Mouse (Mus musculus) C2C12 (cell line): ENCODE measurements at regions not wholly inside any gene's neighbourhood (a gene's known extent, or its start where the extent isn't known, plus 50 kb on each side); places are given as distances from the start of the nearest gene placed in this dataset.

ENCODE experiments used
- CEBPB ChIP-seq: IDR thresholded peaks from one replicate; pipeline ENCODE4 v1.6.1; 2011; ENCODE audit warnings: low read depth, mild to moderate bottlenecking, control low read depth, moderate library complexity
- CTCF ChIP-seq: IDR thresholded peaks from one replicate; pipeline ENCODE4 v1.5.1; 2011; ENCODE audit not compliant: control insufficient read depth, insufficient read depth, insufficient read length

DNA sequence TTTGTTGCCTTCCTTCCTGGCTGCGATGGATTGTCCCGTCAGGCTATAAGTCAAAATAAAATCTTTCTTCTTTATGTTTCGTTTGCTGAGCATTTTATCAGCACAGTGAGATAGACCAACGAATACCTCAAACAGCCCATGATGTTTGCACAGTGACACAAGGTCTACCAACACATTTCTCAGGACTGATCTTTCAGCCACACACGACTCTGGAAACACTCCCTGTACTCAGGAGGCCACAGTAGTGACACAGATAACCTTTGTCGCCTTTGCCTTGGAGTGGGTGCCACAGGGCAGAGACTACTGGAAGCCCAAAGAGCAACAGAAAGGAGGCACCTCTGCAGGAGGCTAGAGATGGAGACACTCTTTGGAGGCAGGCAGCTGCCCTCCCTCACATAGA, 55.0 kb upstream of the Pax1 start:
- TF ChIP-seq CTCF (no peak), CEBPB (no peak)
